Mouse (Mus musculus) small intestine, adult 2 months (tissue): ENCODE measurements around the gene Gpx4.

ENCODE experiments used
- CTCF ChIP-seq: fragments of 200-500 bp; IDR thresholded peaks from 2 replicates; pipeline ENCODE4 v1.5.1; 2012; ENCODE audit warnings: low read depth, mild to moderate bottlenecking, control low read depth, inconsistent platforms, low read length, moderate library complexity, mixed read lengths; ENCODE audit not compliant: insufficient replicate concordance, insufficient read length; ENCODE audit errors: extremely low read depth
- POLR2A ChIP-seq: fragments of 200-500 bp; IDR thresholded peaks from 2 replicates; pipeline ENCODE4 v1.6.1; 2012; ENCODE audit warnings: low read depth, mild to moderate bottlenecking, control low read depth, inconsistent platforms, low read length, moderate library complexity

GRCm38 (mm10) chr10:80081075-80081474 lies 34.1 kb downstream of the Gpx4 start:
- TF ChIP-seq POLR2A: no peak
- no peak for TF ChIP-seq CTCF
